Mouse (Mus musculus): ENCODE data around the gene Krtap19-9b. TPM values are rescaled to one million over a fixed set of nuclear protein-coding genes. Genes with fewer than 3 reads are reported as not detected.

Krtap19-9b gene
- not detected in 2 replicates for polyA plus RNA-seq (2015; fragmentation: Nextera tagmentation; extraction: Ambion mirVana)

GRCm38 (mm10) chr16:88932165-88932564, at the start of gene Krtap19-9b:
Gene Krtap19-9b, minus strand, starts transcription at chr16:88932265.
- Histone ChIP-seq H3K4me2 (replicated peaks; ENCODE audit: low read depth) (no peak within 1 kb of the TSS), H3K9ac (ENCODE audit: low read depth, low read length) (no peak within 1 kb of the TSS), H3K27ac (ENCODE audit: low read depth, low read length) (no peak within 1 kb of the TSS), H3K9me3 (ENCODE audit: control insufficient read depth) (no peaks in the 10 kb centered on the region), H3K27me3 (replicated peaks; ENCODE audit: control insufficient read depth, insufficient read depth, low read length) (no peaks in the 10 kb centered on the region), H3K4me1 (replicated peaks; ENCODE audit: control insufficient read depth, insufficient read depth, low read length) (no peaks in the 10 kb centered on the region), H3K36me3 (ENCODE audit: control insufficient read depth, insufficient read depth) (no peaks in the 10 kb centered on the region), H3K4me3 (ENCODE audit: low read depth, low read length) (no peak within 1 kb of the TSS)
- no peak for ATAC-seq
- WGBS: 83% methylated on average over 3 of the region's 3 CpGs
- TF ChIP-seq CTCF (IDR thresholded peaks at IDR 0.05; ENCODE audit: low read depth): no peak

GRCm38 (mm10) chr16:88962773-88963172, 30.7 kb upstream of the Krtap19-9b start, which contains the start of gene Krtap16-3:
Gene Krtap16-3, minus strand, starts transcription at chr16:88962873.
- Histone ChIP-seq H3K9me3 (ENCODE audit: control insufficient read depth) (no peaks in the 10 kb centered on the region), H3K4me1 (replicated peaks; ENCODE audit: control insufficient read depth, insufficient read depth, low read length) (no peaks in the 10 kb centered on the region), H3K27ac (ENCODE audit: low read depth, low read length) (no peak within 1 kb of the TSS), H3K4me2 (replicated peaks; ENCODE audit: low read depth) (no peak within 1 kb of the TSS), H3K9ac (ENCODE audit: low read depth, low read length) (no peak within 1 kb of the TSS), H3K36me3 (ENCODE audit: control insufficient read depth, insufficient read depth) (no peaks in the 10 kb centered on the region), H3K27me3 (replicated peaks; ENCODE audit: control insufficient read depth, insufficient read depth, low read length) (no peaks in the 10 kb centered on the region), H3K4me3 (ENCODE audit: low read depth, low read length) (no peak within 1 kb of the TSS)
- no peak for ATAC-seq
- TF ChIP-seq CTCF (IDR thresholded peaks at IDR 0.05; ENCODE audit: low read depth): no peak
- 92% methylated on average over 7 of the region's 7 CpGs for WGBS

- H3K9me3 ChIP-seq (ENCODE audit: control insufficient read depth): no peaks in the 10 kb centered on the region
- no peak overlapping the region for H3K4me3 ChIP-seq (ENCODE audit: low read depth, low read length)
- no peak overlapping the region for H3K4me2 ChIP-seq (replicated peaks; ENCODE audit: low read depth)
- H3K4me1 ChIP-seq (replicated peaks; ENCODE audit: control insufficient read depth, insufficient read depth, low read length): no peaks in the 10 kb centered on the region
- no peak overlapping the region for H3K27ac ChIP-seq (ENCODE audit: low read depth, low read length)
- H3K9ac ChIP-seq (ENCODE audit: low read depth, low read length): no peak overlapping the region
- no peak for ATAC-seq
- H3K36me3 ChIP-seq (ENCODE audit: control insufficient read depth, insufficient read depth): no peaks in the 10 kb centered on the region
- 87% methylated on average over 6 of the region's 6 CpGs for WGBS
- no peak for TF ChIP-seq CTCF (IDR thresholded peaks at IDR 0.05; ENCODE audit: low read depth)
- H3K27me3 ChIP-seq (replicated peaks; ENCODE audit: control insufficient read depth, insufficient read depth, low read length): no peaks in the 10 kb centered on the region
Observed at GRCm38 (mm10) chr16:88941106-88941505, 9.0 kb upstream of the Krtap19-9b start.

GRCm38 (mm10) chr16:88938252-88938651, 6.2 kb upstream of the Krtap19-9b start:
- Histone ChIP-seq H3K36me3 (ENCODE audit: control insufficient read depth, insufficient read depth) (no peaks in the 10 kb centered on the region), H3K9me3 (ENCODE audit: control insufficient read depth) (no peaks in the 10 kb centered on the region), H3K4me2 (replicated peaks; ENCODE audit: low read depth) (no peak overlapping the region), H3K27ac (ENCODE audit: low read depth, low read length) (no peak overlapping the region), H3K9ac (ENCODE audit: low read depth, low read length) (no peak overlapping the region), H3K4me1 (replicated peaks; ENCODE audit: control insufficient read depth, insufficient read depth, low read length) (no peaks in the 10 kb centered on the region), H3K4me3 (ENCODE audit: low read depth, low read length) (no peak overlapping the region), H3K27me3 (replicated peaks; ENCODE audit: control insufficient read depth, insufficient read depth, low read length) (no peaks in the 10 kb centered on the region)
- WGBS: 68% methylated on average over 7 of the region's 7 CpGs
- TF ChIP-seq CTCF (IDR thresholded peaks at IDR 0.05; ENCODE audit: low read depth): peak; percentile 57
- ATAC-seq: no peak

- Histone ChIP-seq H3K4me3 (ENCODE audit: low read depth, low read length) (no peak within 1 kb of the TSS), H3K36me3 (ENCODE audit: control insufficient read depth, insufficient read depth) (no peaks in the 10 kb centered on the region), H3K4me1 (replicated peaks; ENCODE audit: control insufficient read depth, insufficient read depth, low read length) (no peaks in the 10 kb centered on the region), H3K27me3 (replicated peaks; ENCODE audit: control insufficient read depth, insufficient read depth, low read length) (no peaks in the 10 kb centered on the region), H3K4me2 (replicated peaks; ENCODE audit: low read depth) (no peak within 1 kb of the TSS), H3K27ac (ENCODE audit: low read depth, low read length) (no peak within 1 kb of the TSS), H3K9ac (ENCODE audit: low read depth, low read length) (no peak within 1 kb of the TSS), H3K9me3 (ENCODE audit: control insufficient read depth) (no peaks in the 10 kb centered on the region)
- no peak for TF ChIP-seq CTCF (IDR thresholded peaks at IDR 0.05; ENCODE audit: low read depth)
- no peak for ATAC-seq
- 89% methylated on average over 6 of the region's 6 CpGs for WGBS
Observed at GRCm38 (mm10) chr16:88896357-88896756, 35.7 kb downstream of the Krtap19-9b start, which contains the start of gene Krtap19-5. Gene Krtap19-5, minus strand, starts transcription at chr16:88896457.

GRCm38 (mm10) chr16:88886870-88887269, 45.2 kb downstream of the Krtap19-9b start:
- H3K9me3 ChIP-seq (ENCODE audit: control insufficient read depth): no peaks in the 10 kb centered on the region
- H3K36me3 ChIP-seq (ENCODE audit: control insufficient read depth, insufficient read depth): no peaks in the 10 kb centered on the region
- no peak overlapping the region for H3K4me2 ChIP-seq (replicated peaks; ENCODE audit: low read depth)
- no peak overlapping the region for H3K27ac ChIP-seq (ENCODE audit: low read depth, low read length)
- no peak for TF ChIP-seq CTCF (IDR thresholded peaks at IDR 0.05; ENCODE audit: low read depth)
- no peaks in the 10 kb centered on the region for H3K27me3 ChIP-seq (replicated peaks; ENCODE audit: control insufficient read depth, insufficient read depth, low read length)
- no peak for ATAC-seq
- WGBS: 86% methylated on average over 6 of the region's 6 CpGs
- H3K9ac ChIP-seq (ENCODE audit: low read depth, low read length): no peak overlapping the region
- H3K4me3 ChIP-seq (ENCODE audit: low read depth, low read length): no peak overlapping the region
- no peaks in the 10 kb centered on the region for H3K4me1 ChIP-seq (replicated peaks; ENCODE audit: control insufficient read depth, insufficient read depth, low read length)

- TF ChIP-seq CTCF (IDR thresholded peaks at IDR 0.05; ENCODE audit: low read depth): no peak
- Histone ChIP-seq H3K4me3 (ENCODE audit: low read depth, low read length) (no peak within 1 kb of the TSS), H3K36me3 (ENCODE audit: control insufficient read depth, insufficient read depth) (no peaks in the 10 kb centered on the region), H3K9ac (ENCODE audit: low read depth, low read length) (no peak within 1 kb of the TSS), H3K27me3 (replicated peaks; ENCODE audit: control insufficient read depth, insufficient read depth, low read length) (no peaks in the 10 kb centered on the region), H3K9me3 (ENCODE audit: control insufficient read depth) (no peaks in the 10 kb centered on the region), H3K4me2 (replicated peaks; ENCODE audit: low read depth) (no peak within 1 kb of the TSS), H3K27ac (ENCODE audit: low read depth, low read length) (no peak within 1 kb of the TSS), H3K4me1 (replicated peaks; ENCODE audit: control insufficient read depth, insufficient read depth, low read length) (no peaks in the 10 kb centered on the region)
- no peak for ATAC-seq
- WGBS: 91% methylated on average over 5 of the region's 5 CpGs
Observed at GRCm38 (mm10) chr16:88884989-88885388, 47.1 kb downstream of the Krtap19-9b start, which contains the start of gene Krtap19-4. Gene Krtap19-4, minus strand, starts transcription at chr16:88885089.

Other genes with a start within 250 kb of the Krtap19-9b start
- not detected in 2 replicates for gene 2310061N02Rik, start 224.3 kb downstream of the Krtap19-9b start, polyA plus RNA-seq (2015; fragmentation: Nextera tagmentation; extraction: Ambion mirVana)
- gene Krtap13-1, start 203.4 kb downstream of the Krtap19-9b start, polyA plus RNA-seq (2015; fragmentation: Nextera tagmentation; extraction: Ambion mirVana): not detected in 2 replicates
- not detected in 2 replicates for gene Krtap13, start 180.6 kb downstream of the Krtap19-9b start, polyA plus RNA-seq (2015; fragmentation: Nextera tagmentation; extraction: Ambion mirVana)
- gene 2310034C09Rik, start 173.4 kb downstream of the Krtap19-9b start, polyA plus RNA-seq (2015; fragmentation: Nextera tagmentation; extraction: Ambion mirVana): not detected in 2 replicates
- gene 2310057N15Rik, start 158.1 kb downstream of the Krtap19-9b start, polyA plus RNA-seq (2015; fragmentation: Nextera tagmentation; extraction: Ambion mirVana): not detected in 2 replicates
- not detected in 2 replicates for gene Gm5965, start 154.4 kb downstream of the Krtap19-9b start, polyA plus RNA-seq (2015; fragmentation: Nextera tagmentation; extraction: Ambion mirVana)
- not detected in 2 replicates for gene Gm20741, start 120.0 kb downstream of the Krtap19-9b start, polyA plus RNA-seq (2015; fragmentation: Nextera tagmentation; extraction: Ambion mirVana)
- gene Krtap15, start 112.0 kb downstream of the Krtap19-9b start, polyA plus RNA-seq (2015; fragmentation: Nextera tagmentation; extraction: Ambion mirVana): not detected in 2 replicates
- not detected in 2 replicates for gene Krtap14, start 106.1 kb downstream of the Krtap19-9b start, polyA plus RNA-seq (2015; fragmentation: Nextera tagmentation; extraction: Ambion mirVana)
- gene Krtap19-1, start 62.9 kb downstream of the Krtap19-9b start, polyA plus RNA-seq (2015; fragmentation: Nextera tagmentation; extraction: Ambion mirVana): not detected in 2 replicates
- not detected in 2 replicates for gene Krtap19-2, start 58.0 kb downstream of the Krtap19-9b start, polyA plus RNA-seq (2015; fragmentation: Nextera tagmentation; extraction: Ambion mirVana)
- gene Krtap19-3, start 54.2 kb downstream of the Krtap19-9b start, polyA plus RNA-seq (2015; fragmentation: Nextera tagmentation; extraction: Ambion mirVana): not detected in 2 replicates
- not detected in 2 replicates for gene Krtap19-4, start 47.2 kb downstream of the Krtap19-9b start, polyA plus RNA-seq (2015; fragmentation: Nextera tagmentation; extraction: Ambion mirVana)
- gene Krtap19-5, start 35.8 kb downstream of the Krtap19-9b start, polyA plus RNA-seq (2015; fragmentation: Nextera tagmentation; extraction: Ambion mirVana): not detected in 2 replicates
- not detected in 2 replicates for gene Krtap16-3, start 30.6 kb upstream of the Krtap19-9b start, polyA plus RNA-seq (2015; fragmentation: Nextera tagmentation; extraction: Ambion mirVana)
- gene Krtap22-2, start 78.5 kb upstream of the Krtap19-9b start, polyA plus RNA-seq (2015; fragmentation: Nextera tagmentation; extraction: Ambion mirVana): not detected in 2 replicates
- gene Gm10229, start 83.0 kb upstream of the Krtap19-9b start, polyA plus RNA-seq (2015; fragmentation: Nextera tagmentation; extraction: Ambion mirVana): not detected in 2 replicates
- gene Krtap6-1, start 99.4 kb upstream of the Krtap19-9b start, polyA plus RNA-seq (2015; fragmentation: Nextera tagmentation; extraction: Ambion mirVana): not detected in 2 replicates
- not detected in 2 replicates for gene Gm10228, start 109.2 kb upstream of the Krtap19-9b start, polyA plus RNA-seq (2015; fragmentation: Nextera tagmentation; extraction: Ambion mirVana)
- not detected in 2 replicates for gene Krtap6-5, start 115.6 kb upstream of the Krtap19-9b start, polyA plus RNA-seq (2015; fragmentation: Nextera tagmentation; extraction: Ambion mirVana)
- gene 1110025L11Rik, start 131.7 kb upstream of the Krtap19-9b start, polyA plus RNA-seq (2015; fragmentation: Nextera tagmentation; extraction: Ambion mirVana): not detected in 2 replicates
- gene Krtap6-3, start 151.8 kb upstream of the Krtap19-9b start, polyA plus RNA-seq (2015; fragmentation: Nextera tagmentation; extraction: Ambion mirVana): not detected in 2 replicates
- gene Gm6358, start 208.6 kb upstream of the Krtap19-9b start, polyA plus RNA-seq (2015; fragmentation: Nextera tagmentation; extraction: Ambion mirVana): not detected in 2 replicates
- gene Gm10061, start 218.8 kb upstream of the Krtap19-9b start, polyA plus RNA-seq (2015; fragmentation: Nextera tagmentation; extraction: Ambion mirVana): not detected in 2 replicates
- not detected in 2 replicates for gene Gm9789, start 225.7 kb upstream of the Krtap19-9b start, polyA plus RNA-seq (2015; fragmentation: Nextera tagmentation; extraction: Ambion mirVana)
- gene Gm7735, start 237.2 kb upstream of the Krtap19-9b start, polyA plus RNA-seq (2015; fragmentation: Nextera tagmentation; extraction: Ambion mirVana): not detected in 2 replicates
- gene 1110057P08Rik, start 242.5 kb upstream of the Krtap19-9b start, polyA plus RNA-seq (2015; fragmentation: Nextera tagmentation; extraction: Ambion mirVana): not detected in 2 replicates

Data from intestine, postnatal 0 days (tissue).